Mouse (Mus musculus) liver, embryonic 11.5 days (tissue): ENCODE measurements around the gene Cables2. TPM values are rescaled to one million over a fixed set of nuclear protein-coding genes. Genes with fewer than 3 reads are reported as not detected.

Experiments
- ATAC-seq: fragments of 200-750 bp; cut with Nextera tagmentation; replicated peaks from 2 replicates; pipeline ENCODE4 v1.8.0; 2017; ENCODE audit warnings: moderate number of reproducible peaks, mild to moderate bottlenecking, moderate TSS enrichment, moderate library complexity; ENCODE audit not compliant: low FRiP score
- DNase-seq: peaks from one replicate; pipeline ENCODE4 v3.0.0-alpha.2; 2017; ENCODE audit warnings: low spot score
- H3K27ac ChIP-seq: fragments of 300-500 bp; sonication (generic); 2 replicates; pipeline ENCODE4 v1.5.1; 2014; ENCODE audit warnings: mild to moderate bottlenecking, low read depth, low read length, control low read depth
- H3K27me3 ChIP-seq: fragments of 300-500 bp; sonication (generic); replicated peaks from 2 replicates; pipeline ENCODE4 v1.6.1; 2014; ENCODE audit warnings: low read length, mixed read lengths; ENCODE audit not compliant: control insufficient read depth, insufficient read depth
- H3K36me3 ChIP-seq: fragments of 300-500 bp; sonication (generic); 2 replicates; pipeline ENCODE4 v1.6.1; 2014; ENCODE audit warnings: mild to moderate bottlenecking, low read length, moderate library complexity, mixed read lengths; ENCODE audit not compliant: control insufficient read depth, insufficient read depth
- H3K4me1 ChIP-seq: fragments of 300-500 bp; sonication (generic); replicated peaks from 2 replicates; pipeline ENCODE4 v1.6.1; 2014; ENCODE audit warnings: low read length, mixed read lengths; ENCODE audit not compliant: control insufficient read depth, insufficient read depth
- H3K4me2 ChIP-seq: fragments of 300-500 bp; sonication (generic); 2 replicates; pipeline ENCODE4 v1.6.1; 2014; ENCODE audit warnings: mild to moderate bottlenecking, control low read depth, moderate library complexity
- H3K4me3 ChIP-seq: fragments of 300-500 bp; sonication (generic); 2 replicates; pipeline ENCODE4 v1.5.1; 2014; ENCODE audit warnings: low read depth, low read length, control low read depth
- H3K9ac ChIP-seq: fragments of 300-500 bp; sonication (generic); 2 replicates; pipeline ENCODE4 v1.6.1; 2014; ENCODE audit warnings: low read depth, low read length, control low read depth
- H3K9me3 ChIP-seq: fragments of 300-500 bp; sonication (generic); 2 replicates; pipeline ENCODE4 v1.6.1; 2016; ENCODE audit warnings: low read length, inconsistent platforms, mixed read lengths; ENCODE audit not compliant: control insufficient read depth
- WGBS: fragments of 180-500 bp; shearing (Covaris S2); extraction: QIAGEN DNeasy Blood & Tissue Kit; methylation state at CpG from one replicate; pipeline ENCODE4 v1.1.7; 2014; 5-methylcytosine and 5-hydroxymethylcytosine counted together
- microRNA-seq: library from miRNA; unstranded; fragments of <30 nt; microRNA quantifications from one replicate; pipeline ENCODE4, GENCODE M21; 2017; ENCODE audit warnings: borderline number of aligned reads
- polyA plus RNA-seq: library from polyadenylated mRNA; unstranded; fragments of >200 nt; fragmentation: Nextera tagmentation; extraction: Ambion mirVana; gene quantifications from 2 replicates; pipeline ENCODE4 v1.2.1, GENCODE M21; 2014

Gene Cables2
- polyA plus RNA-seq, 1 experiment from 2014 or later, result 9.4 TPM

DNA sequence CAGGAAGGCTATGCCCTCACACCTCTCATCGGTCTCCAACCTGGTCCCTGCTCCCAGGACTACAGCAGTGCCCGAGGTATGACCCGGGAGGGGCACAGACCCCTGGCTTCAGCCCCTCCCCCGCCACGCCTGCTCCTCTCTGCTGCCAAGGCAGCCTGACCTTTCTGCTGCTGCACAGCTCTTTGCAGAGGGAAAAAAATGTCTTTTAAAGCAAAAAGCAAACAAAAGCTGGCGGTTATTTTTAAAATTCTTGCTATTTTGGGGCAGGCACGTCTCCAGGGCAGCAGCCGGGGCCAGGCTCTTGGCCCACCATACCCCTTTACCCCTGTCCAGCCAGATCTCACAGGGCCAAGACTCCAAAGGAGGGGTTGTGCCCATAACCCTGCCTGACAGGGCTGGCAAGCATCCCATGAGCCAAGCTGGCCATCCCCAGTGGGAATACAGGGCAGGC, 58.3 kb downstream of the Cables2 start:
- H3K4me2 ChIP-seq, result no peak overlapping the region
- DNase-seq (no peak), ATAC-seq (no peak)
- peaks cover 18% of the 10 kb centered on the region for H3K4me1 ChIP-seq
- no peak overlapping the region for H3K27ac ChIP-seq
- H3K4me3 ChIP-seq, result no peak overlapping the region
- H3K9ac ChIP-seq, result no peak overlapping the region
- no peaks in the 10 kb centered on the region; the same call in 1 of the 2 replicates for H3K9me3 ChIP-seq
- 0 out of 2 replicates have a peak, but pooled peaks cover 2% of the 10 kb centered on the region for H3K36me3 ChIP-seq
- 67% methylated on average over 8 of the region's 8 CpGs for WGBS
- 0 out of 2 replicates have a peak, but pooled peaks cover 4% of the 10 kb centered on the region for H3K27me3 ChIP-seq

DNA sequence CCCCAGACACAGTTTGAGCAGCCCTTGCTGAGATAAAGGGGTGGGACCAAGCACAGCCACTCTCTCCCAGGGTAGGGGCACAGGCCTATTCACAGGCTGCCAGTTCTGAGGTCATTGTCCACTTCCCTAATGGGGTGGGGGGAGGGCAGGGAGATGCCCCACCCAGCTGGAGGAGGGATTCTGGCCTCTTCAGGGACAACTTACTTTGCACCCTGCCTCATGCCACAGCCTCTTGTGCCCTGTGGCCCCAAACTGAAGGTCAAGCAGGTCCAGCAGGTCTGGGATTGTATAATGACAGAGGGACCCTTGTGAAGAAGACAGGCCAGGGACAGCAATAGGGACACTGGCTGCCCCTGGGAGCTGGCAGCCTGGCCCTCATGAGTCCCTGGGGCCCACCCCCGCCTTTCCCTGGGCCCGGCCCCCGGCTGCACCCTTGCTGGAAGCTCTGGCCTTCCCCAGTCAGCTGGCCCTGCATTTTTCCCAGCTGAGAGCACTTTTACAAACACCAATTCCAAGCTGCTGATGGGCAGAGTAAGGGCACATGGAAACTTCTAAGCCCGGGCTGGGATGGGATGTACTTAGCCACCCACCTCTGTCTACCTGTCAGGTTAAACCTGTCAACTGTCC, 58.8 kb downstream of the Cables2 start:
- ATAC-seq, result no peak
- Histone ChIP-seq H3K9me3 (no peaks in the 10 kb centered on the region; the same call in 1 of the 2 replicates), H3K4me2 (no peak overlapping the region), H3K9ac (no peak overlapping the region), H3K36me3 (0 out of 2 replicates have a peak, but pooled peaks cover 2% of the 10 kb centered on the region), H3K27ac (no peak overlapping the region), H3K4me3 (no peak overlapping the region), H3K4me1 (peaks cover 18% of the 10 kb centered on the region), H3K27me3 (no peaks in the 10 kb centered on the region)
- WGBS, result 77% methylated on average over 4 of the region's 4 CpGs
- no peak for DNase-seq

DNA sequence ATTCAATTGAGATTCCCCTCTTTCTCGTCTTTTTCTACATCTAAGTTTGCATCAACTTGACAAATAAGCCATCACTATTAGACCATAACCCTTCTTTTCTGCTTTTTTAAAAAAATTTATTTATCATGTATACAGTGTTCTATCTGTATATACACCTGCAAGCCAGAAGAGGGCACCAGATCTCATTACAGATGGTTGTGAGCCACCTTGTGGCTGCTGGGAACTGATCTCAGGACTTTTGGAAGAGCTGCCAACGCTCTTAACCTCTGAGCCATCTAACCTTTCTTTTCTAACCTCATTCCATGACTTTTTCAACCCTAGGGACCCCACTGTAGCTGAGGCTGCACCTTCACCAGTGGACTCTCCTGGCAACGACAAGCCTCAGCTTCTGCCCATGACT, 61.0 kb downstream of the Cables2 start:
- ATAC-seq, result no peak
- no peak for DNase-seq
- H3K9ac ChIP-seq, result no peak overlapping the region
- 87% methylated on average over 3 of the region's 3 CpGs for WGBS
- no peak overlapping the region for H3K27ac ChIP-seq
- H3K4me2 ChIP-seq, result no peak overlapping the region
- H3K4me1 ChIP-seq, result peaks cover 12% of the 10 kb centered on the region
- no peak overlapping the region for H3K4me3 ChIP-seq
- 0 out of 2 replicates have a peak, but pooled peaks cover 2% of the 10 kb centered on the region for H3K36me3 ChIP-seq
- no peaks in the 10 kb centered on the region for H3K27me3 ChIP-seq
- H3K9me3 ChIP-seq, result no peaks in the 10 kb centered on the region; the same call in 1 of the 2 replicates

DNA sequence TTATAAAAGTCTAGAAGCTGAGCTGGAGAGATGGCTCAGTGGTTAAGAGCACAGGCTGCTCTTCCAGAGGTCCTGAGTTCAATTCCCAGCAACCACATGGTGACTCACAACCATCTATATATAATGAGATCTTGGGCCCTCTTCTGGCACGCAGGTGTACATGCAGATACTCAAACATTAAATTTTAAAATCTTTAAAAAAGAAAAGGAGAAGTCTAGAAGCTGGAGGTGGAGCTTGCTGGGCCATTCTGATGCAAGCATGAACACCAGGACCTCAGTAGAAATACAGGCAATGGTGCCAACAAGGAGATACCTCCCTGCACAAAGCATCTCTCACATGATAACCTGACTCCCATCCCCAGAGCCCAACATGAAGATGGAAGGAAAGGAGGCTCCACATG, 64.3 kb downstream of the Cables2 start:
- Histone ChIP-seq H3K4me3 (no peak overlapping the region), H3K27ac (no peak overlapping the region), H3K9ac (no peak overlapping the region), H3K4me1 (no peaks in the 10 kb centered on the region), H3K36me3 (0 out of 2 replicates have a peak, but pooled peaks cover 2% of the 10 kb centered on the region), H3K27me3 (no peaks in the 10 kb centered on the region), H3K4me2 (no peak overlapping the region), H3K9me3 (no peaks in the 10 kb centered on the region; the same call in 1 of the 2 replicates)
- ATAC-seq (no peak), DNase-seq (no peak)
- WGBS, result 70% methylated on average over 1 of the region's 1 CpGs

Small RNAs within 50 kb of the gene (microRNA-seq; reads per million reads assigned to microRNA genes)
- 2.8 reads per million for gene Mir3091

Other genes starting within 250 kb of the Cables2 start
- 2.7 and 3.0 TPM in 2 replicates for gene Lsm14b, start 248.5 kb downstream of the Cables2 start, polyA plus RNA-seq
- 710 and 721 TPM in 2 replicates for gene Psma7, start 231.1 kb downstream of the Cables2 start, polyA plus RNA-seq
- gene Ss18l1, start 231.0 kb downstream of the Cables2 start, polyA plus RNA-seq, result 2.6 and 2.7 TPM in 2 replicates
- gene Mtg2, start 202.9 kb downstream of the Cables2 start, polyA plus RNA-seq, result 23.1 and 28.2 TPM in 2 replicates
- not detected in 2 replicates for gene Hrh3, start 169.0 kb downstream of the Cables2 start, polyA plus RNA-seq
- gene Osbpl2, start 154.2 kb downstream of the Cables2 start, polyA plus RNA-seq, result 19.2 and 20.4 TPM in 2 replicates
- 211 and 217 TPM in 2 replicates for gene Adrm1, start 102.0 kb downstream of the Cables2 start, polyA plus RNA-seq
- gene Lama5, start 47.6 kb downstream of the Cables2 start, polyA plus RNA-seq, result 10.7 and 15.5 TPM in 2 replicates
- 736 and 852 TPM in 2 replicates for gene Rps21, start 16.1 kb downstream of the Cables2 start, polyA plus RNA-seq
- 0.10 and 0.16 TPM in 2 replicates for gene Rbbp8nl, start 16.4 kb upstream of the Cables2 start, polyA plus RNA-seq
- gene Gata5, start 61.2 kb upstream of the Cables2 start, polyA plus RNA-seq, result 7.6 and 7.7 TPM in 2 replicates
- gene Slco4a1, start 182.7 kb upstream of the Cables2 start, polyA plus RNA-seq, result 1.5 and 2.0 TPM in 2 replicates
- gene Ntsr1, start 226.5 kb upstream of the Cables2 start, polyA plus RNA-seq, result 0.49 and 0.75 TPM in 2 replicates